ENCODE assay signal across 8 mouse cellular contexts in genomic region chr7:71471658-71472383, GRCm38 (mm10).
A peak's percentile ranks its signal among the peaks of the same experiment; 100 is the strongest.
DNase-seq lines count a peak whose midpoint lies in the region; ATAC-seq and TF ChIP-seq lines count a peak whose summit lies in the region.

No protein-coding gene starts in this region.

- no peaks in the 10 kb centered on the region for H3K36me3 ChIP-seq in spleen, adult 2 months (ENCODE audit: control insufficient read depth, insufficient read depth, low read length)
- H3K36me3 ChIP-seq in hindbrain, embryonic 15.5 days, result no peaks in the 10 kb centered on the region
- no peaks in the 10 kb centered on the region for H3K36me3 ChIP-seq in limb, embryonic 14.5 days (ENCODE audit: control insufficient read depth, insufficient read depth, low read length)

- H3K4me2 ChIP-seq in hindbrain, embryonic 15.5 days, result 0 out of 2 replicates have a peak overlapping the region, but pooled peaks have one; percentile 3
- peak overlapping the region; percentile 13 for H3K4me2 ChIP-seq in limb, embryonic 14.5 days (replicated peaks; ENCODE audit: low read depth, low read length, severe bottlenecking)

- H3K9ac ChIP-seq in hindbrain, embryonic 15.5 days, result no peak overlapping the region
- H3K9ac ChIP-seq in limb, embryonic 14.5 days (ENCODE audit: low read depth, low read length, severe bottlenecking), result no peak overlapping the region

- WGBS in spleen, adult 2 months, result 25% methylated on average over 18 of the region's 18 CpGs
- 40% methylated on average over 18 of the region's 18 CpGs for WGBS in hindbrain, embryonic 15.5 days
- 10% methylated on average over 18 of the region's 18 CpGs for whole genome bisulfite sequencing in limb, embryonic 14.5 days

- TF ChIP-seq POLR2A in spleen, adult 2 months (IDR thresholded peaks at IDR 0.05; ENCODE audit: low read depth, low read length), result no peak
- TF ChIP-seq POLR2A in limb, embryonic 14.5 days (IDR thresholded peaks at IDR 0.05; ENCODE audit: borderline replicate concordance, extremely low read depth, insufficient read depth, insufficient read length), result no peak

- no peaks in the 10 kb centered on the region for H3K4me1 ChIP-seq in spleen, adult 2 months (ENCODE audit: control insufficient read depth, insufficient read depth, insufficient read length)
- no peaks in the 10 kb centered on the region for H3K4me1 ChIP-seq in hindbrain, embryonic 15.5 days (replicated peaks)
- H3K4me1 ChIP-seq in limb, embryonic 14.5 days (ENCODE audit: control insufficient read depth, insufficient read depth, low read length), result peaks cover 12% of the 10 kb centered on the region

- no peak overlapping the region for H3K4me3 ChIP-seq in spleen, adult 2 months (ENCODE audit: extremely low read depth, insufficient read depth, insufficient read length)
- no peak overlapping the region for H3K4me3 ChIP-seq in hindbrain, embryonic 15.5 days
- no peak overlapping the region for H3K4me3 ChIP-seq in limb, embryonic 14.5 days (replicated peaks; ENCODE audit: low read length)

- no peak for ATAC-seq in hindbrain, embryonic 15.5 days (ENCODE audit: low FRiP score, low read depth)
- no peak for ATAC-seq in limb, embryonic 14.5 days (ENCODE audit: low FRiP score, low read depth)

- peak; percentile 13 to 77 for DNase-seq in adrenal gland, adult (ENCODE audit: inconsistent age in 2 of 2, low spot score in 1 of 2)
- no peak for DNase-seq in adrenal gland, adult 18-20 months (ENCODE audit: low spot score in 2 of 2)
- DNase-seq in spleen, adult 2 months (ENCODE audit: low read depth in 1 of 2, low spot score in 2 of 2), result no peak
- no peak for DNase-seq in spleen, postnatal 14 days (ENCODE audit: low spot score in 2 of 2)
- DNase-seq in limb, embryonic 14.5 days (ENCODE audit: low spot score), result no peak
- DNase-seq in ovary, postnatal 14 days (ENCODE audit: low spot score), result peak; percentile 38
- no peak for DNase-seq in thymus, postnatal 4 days

- no peaks in the 10 kb centered on the region for H3K9me3 ChIP-seq in hindbrain, embryonic 15.5 days
- no peaks in the 10 kb centered on the region for H3K9me3 ChIP-seq in limb, embryonic 14.5 days (ENCODE audit: control insufficient read depth, low read length)

- peak overlapping the region; percentile 32; the same call in 1 of the 2 replicates for H3K27ac ChIP-seq in spleen, adult 2 months (ENCODE audit: insufficient read depth, low read length)
- no peak overlapping the region for H3K27ac ChIP-seq in hindbrain, embryonic 15.5 days (replicated peaks)
- no peak overlapping the region for H3K27ac ChIP-seq in limb, embryonic 14.5 days (replicated peaks; ENCODE audit: low read depth, low read length)

- no peak for TF ChIP-seq CTCF in spleen, adult 2 months (IDR thresholded peaks at IDR 0.05; ENCODE audit: extremely low read depth, insufficient read depth, insufficient read length, insufficient replicate concordance)

- H3K27me3 ChIP-seq in spleen, adult 2 months (ENCODE audit: control insufficient read depth, insufficient read depth, low read length), result no peaks in the 10 kb centered on the region
- H3K27me3 ChIP-seq in hindbrain, embryonic 15.5 days, result no peaks in the 10 kb centered on the region
- no peaks in the 10 kb centered on the region for H3K27me3 ChIP-seq in limb, embryonic 14.5 days (ENCODE audit: control insufficient read depth, insufficient read depth, low read length)

Comparison
In these comparisons a context has a peak if more than half of its experiments do, and no peak if none do; other contexts are left out.
1. DNase-seq: peak in adrenal gland, adult (2 of 2) and ovary, postnatal 14 days (single experiment); none in adrenal gland, adult 18-20 months (0 of 2), spleen, adult 2 months (0 of 2), spleen, postnatal 14 days (0 of 2), limb, embryonic 14.5 days (single experiment) and thymus, postnatal 4 days (single experiment).